Mouse (Mus musculus): ENCODE data around the gene Nkain4.

Nkain4 gene

DNA sequence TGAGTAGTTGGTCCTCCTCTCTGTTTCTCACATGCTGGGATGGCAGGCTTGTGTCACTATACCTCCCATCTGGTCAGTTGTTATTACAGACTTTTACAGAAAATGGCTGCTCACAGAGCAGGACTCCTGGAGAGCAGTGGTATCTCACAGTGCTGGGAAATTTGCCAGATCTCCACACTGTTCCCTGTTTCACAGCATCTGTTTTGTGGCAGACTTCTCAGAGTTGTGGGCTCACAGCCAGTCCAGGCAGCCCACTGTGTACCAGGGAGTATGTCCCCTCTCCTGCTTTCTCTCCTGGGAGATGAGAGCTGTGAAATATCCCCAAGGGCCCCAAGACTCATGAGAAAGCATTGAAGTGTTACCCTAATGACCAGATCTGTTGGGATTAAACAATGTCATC is 12.6 kb downstream of the Nkain4 start:
- DNase-seq = no peak

DNA sequence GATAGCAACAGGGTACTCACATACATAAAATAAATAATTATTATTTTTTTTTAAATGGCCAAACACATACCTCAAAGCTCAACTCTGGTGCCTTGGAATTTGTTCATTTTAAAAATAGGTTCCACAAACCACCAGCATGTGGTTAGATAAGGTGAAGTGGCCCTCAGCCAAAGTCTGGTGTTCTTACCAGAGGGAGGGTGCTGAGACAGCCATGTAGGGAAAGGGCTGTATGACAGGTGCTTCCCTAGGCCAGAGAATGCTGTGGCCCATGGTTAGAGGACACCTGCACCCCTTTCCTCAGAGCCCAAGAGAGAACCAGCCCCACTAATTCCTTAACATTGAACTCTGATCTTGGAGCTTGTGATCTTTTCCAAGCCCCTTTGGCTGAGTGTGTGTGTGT is 14.3 kb downstream of the Nkain4 start:
- no peak for DNase-seq

- peak; percentile 16 for DNase-seq
Measured at GRCm38 (mm10) chr2:180932418-180932817, 22.1 kb downstream of the Nkain4 start.

- no peak for DNase-seq
Measured at GRCm38 (mm10) chr2:180928723-180929122, 25.8 kb downstream of the Nkain4 start, which contains the start of gene Birc7. Gene Birc7, plus strand, starts transcription at chr2:180929023.

- DNase-seq = peak; percentile 81
Measured at GRCm38 (mm10) chr2:180925176-180925575, 29.3 kb downstream of the Nkain4 start.

GRCm38 (mm10) chr2:180922739-180923138 is 31.8 kb downstream of the Nkain4 start:
- no peak for DNase-seq

DNA sequence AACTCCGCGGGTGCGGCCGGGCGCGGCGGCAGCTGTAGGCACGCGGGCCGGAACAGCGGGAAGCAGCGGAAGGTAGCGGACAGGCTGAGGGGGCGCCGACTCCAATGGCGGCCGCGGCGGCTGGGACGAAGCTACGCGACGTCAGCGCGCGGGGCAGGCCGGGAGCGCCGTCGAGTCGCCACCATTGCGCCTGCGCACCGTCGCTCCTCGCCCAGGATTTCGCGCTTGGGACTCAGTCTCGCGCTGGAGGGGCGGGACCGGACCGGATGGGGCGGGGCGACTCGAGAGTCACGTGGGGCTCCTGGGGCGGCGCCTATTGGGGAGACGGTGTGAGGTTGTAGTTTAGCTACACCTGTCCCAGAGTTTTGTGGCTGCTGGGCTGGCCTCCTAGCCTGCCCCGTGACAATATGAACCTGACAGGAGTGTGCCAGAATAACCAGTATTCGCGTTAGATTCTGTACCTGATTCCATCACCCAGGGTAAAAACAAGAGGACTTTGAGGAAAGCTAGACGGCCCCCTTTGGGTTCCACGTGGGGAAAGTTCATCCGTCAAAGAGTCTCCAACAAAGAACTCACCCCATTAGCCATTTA is 33.6 kb downstream of the Nkain4 start, which contains the start of gene Ythdf1:
Gene Ythdf1 (minus strand): TSS at position 140 of the 591 bp plus-strand sequence.
- peak; percentile 99 for DNase-seq

DNA sequence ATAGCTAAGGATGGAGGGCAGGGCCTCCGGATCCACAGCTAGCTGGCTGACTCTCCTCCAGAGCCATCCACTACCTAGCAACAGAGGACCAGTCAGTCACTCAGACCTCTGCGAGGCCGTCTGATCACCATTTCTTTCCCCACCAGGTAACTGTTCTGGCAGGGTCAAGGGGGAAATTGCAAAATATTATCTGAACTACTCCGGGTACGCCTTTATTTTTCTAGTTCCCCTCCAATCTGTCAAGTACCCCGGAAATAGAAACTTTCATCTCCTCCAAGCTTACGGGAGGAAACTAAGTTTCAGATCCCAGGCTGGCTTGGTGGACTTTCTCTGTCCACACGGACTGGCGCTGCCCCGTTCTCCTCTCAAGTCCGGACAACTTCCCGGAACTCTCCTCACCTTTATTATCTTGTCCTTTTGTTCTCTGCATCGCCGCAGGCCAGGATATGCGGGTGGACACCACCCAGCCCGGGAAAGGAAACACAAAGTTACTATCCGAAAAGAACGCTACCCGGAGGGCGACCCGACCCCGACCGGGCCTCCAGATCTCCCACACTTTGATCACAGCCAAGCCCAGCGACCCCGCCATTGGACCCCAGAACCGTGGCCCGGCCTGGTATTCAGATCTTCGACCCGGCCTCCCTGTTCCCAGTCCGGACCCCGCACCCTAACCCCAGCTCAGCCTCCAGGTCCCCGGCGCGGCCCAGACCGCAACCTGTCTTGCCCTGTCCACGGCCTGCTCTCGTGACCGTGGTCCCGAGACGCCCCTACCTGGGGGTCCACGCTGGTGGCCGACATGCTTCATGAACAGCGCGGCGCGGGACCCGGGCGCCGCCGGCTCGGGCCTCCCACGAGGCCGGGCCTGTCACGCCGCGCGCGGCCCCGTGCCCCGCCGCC is 34.3 kb downstream of the Nkain4 start:
- DNase-seq = no peak

- no peak for DNase-seq
Measured at GRCm38 (mm10) chr2:180915886-180916433, 38.5 kb downstream of the Nkain4 start.

DNA sequence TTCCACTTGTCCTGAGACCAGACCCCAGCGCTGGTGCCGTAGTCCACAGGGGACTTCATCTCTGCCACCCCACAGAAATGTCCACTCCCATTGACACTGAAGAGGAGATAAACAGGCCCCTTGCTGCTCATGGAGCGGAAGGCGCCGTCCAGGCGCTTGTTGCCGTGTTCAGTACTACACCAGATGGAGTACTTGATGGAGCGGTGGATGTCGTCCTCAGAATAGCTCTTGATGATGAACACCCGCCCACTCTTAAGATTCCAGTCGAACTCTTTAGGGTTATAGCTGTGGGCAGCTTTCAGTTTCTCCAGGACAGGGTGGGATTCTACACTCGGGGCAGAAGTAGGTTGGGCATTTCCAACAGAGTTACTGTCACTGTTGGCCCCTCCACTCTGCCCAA is 43.6 kb downstream of the Nkain4 start:
- no peak for DNase-seq

GRCm38 (mm10) chr2:180905556-180906221 is 48.8 kb downstream of the Nkain4 start:
- no peak for DNase-seq

DNA sequence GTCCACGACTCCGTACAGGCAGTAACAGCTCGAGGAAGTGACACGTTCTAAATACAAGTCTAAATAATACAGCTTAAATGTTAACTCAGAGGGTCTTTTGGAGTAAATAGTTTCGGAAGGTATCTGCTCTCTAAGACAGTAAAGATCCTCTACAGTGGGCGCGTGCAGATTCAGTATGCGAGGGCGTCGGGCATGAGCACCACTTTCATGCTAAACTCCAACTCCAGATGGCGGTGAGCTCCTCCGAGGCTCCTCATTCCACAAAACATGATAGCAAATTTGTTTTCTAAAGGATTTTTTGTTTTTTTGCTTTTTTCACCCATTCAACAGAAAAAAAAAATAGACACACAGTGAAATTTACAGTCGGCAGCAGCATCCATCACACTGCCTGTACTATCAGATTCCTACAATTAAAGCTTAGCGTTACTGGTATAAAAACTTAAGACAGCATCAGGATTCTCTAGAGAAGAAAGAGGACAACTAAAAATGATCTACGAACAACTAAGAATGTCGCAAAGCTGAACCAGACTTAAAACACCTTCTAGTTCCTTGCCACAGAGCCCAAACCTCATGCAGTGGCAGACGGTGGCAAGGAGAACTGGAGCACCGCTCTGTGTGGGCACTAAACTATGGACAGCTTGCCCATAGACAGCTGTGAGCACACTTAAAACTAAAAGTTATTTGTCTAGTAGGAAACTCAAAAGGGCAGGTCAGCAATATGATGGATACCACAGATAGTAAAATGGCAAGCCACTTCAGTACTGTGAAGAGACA is 49.9 kb downstream of the Nkain4 start:
- no peak for DNase-seq

DNA sequence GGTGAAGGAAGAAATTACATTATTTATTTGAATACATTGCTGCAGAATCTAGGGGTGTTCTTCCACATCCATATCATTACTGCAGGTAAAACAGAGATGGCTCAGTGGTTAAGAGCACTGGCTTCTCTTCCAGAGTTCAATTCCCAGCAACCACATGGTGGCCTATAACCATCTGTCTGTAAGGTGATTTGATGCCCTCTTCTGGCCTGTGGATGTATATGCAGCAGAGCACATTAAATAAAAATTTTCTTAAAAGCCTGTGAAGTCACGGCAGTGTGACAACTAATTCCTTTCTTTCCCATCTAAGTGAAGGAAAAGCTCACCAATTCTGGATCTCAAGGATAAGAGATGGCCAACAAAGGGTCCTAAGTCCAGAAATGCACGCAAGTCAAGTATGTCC is 52.4 kb downstream of the Nkain4 start:
- peak; percentile 67 for DNase-seq

DNA sequence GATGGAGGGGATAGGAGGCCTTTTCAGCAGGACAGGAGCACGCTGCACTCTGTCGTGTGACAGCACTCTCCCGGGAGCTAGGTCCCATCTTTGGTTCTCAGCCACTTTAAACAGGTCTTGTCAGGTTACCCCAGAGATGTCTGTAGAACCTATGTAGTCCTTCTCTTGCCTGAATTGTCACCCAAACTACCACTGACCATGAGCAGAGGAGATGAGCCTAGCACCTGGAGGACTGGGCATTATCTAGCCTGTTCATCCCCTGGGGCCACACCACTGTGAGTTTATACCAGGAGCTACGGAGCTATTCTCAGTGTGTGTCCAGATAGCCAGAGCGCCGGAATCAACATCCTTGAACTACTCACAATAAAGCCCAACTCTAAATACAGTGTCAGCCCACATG is 56.6 kb downstream of the Nkain4 start:
- DNase-seq = no peak

DNA sequence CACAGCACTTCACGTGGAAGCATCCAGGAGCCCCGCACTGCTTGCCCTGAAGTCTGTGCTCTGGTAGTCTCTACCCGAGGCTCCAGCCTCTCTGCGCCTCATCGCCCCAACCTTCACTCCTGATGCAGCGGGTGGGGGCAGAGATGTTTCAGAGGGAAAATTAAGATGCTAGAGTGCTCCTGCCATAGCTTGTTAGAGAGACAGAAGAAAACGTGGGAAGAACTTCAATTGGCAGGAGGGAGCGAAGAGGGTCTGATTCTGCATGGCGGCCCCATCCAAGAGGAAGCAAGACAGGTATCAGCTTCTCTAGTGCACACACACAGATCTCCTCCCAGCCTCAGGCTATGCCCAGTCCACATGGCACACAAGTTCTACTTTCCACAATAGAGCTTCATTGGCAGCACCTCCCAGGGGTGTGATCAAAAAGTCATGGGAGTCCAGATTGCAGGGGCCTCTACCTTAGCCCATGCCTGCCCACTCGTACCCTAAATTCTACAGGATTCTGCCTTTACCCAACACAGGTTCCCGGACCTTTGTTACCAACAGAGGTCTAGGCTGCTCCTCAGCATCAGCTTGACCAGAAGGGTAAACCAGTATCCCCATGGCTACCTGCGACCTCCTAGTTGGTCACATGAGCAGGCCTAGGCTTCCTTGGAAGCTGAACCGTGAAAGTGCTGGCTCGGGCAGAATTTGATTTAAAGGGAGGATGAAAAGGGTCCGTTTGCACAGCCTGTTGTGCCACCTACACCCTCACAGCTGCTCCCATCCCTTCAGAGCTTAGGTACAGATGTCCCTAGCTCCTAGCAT is 57.5 kb downstream of the Nkain4 start:
- DNase-seq = no peak

DNA sequence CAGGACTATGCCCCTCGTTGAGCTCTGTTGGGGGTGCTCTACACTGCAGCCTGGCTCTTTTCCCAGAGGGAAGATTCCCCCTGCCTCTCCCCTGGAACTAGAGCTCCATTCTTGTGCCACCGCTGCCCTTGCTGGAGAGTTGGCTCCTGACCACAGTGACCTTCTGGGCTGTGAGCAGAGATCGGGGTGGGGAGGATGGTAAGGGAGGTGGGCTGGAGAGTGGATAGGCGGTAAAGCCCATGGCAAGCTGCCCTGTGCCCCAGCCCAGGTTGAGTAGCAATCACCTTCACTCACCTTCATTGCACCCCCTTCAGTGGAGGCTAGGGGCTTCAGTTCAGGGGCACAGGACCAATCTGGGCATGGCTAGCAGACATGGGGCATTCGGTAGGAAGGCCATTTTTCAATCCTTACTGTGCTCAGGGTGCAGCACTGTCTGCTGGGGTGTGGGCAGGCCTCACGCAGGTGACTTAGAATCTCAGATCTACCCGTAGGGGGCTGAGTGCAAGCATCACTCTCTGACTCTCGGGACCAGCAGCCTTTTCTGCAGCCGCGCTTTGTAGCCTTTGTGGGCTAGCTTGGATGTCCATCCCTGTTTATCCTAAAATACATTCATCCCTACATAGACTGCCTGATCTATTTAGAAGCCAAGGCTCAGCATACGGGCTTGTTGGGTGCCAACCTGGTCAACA is 58.5 kb downstream of the Nkain4 start:
- no peak for DNase-seq

- DNase-seq = no peak
Measured at GRCm38 (mm10) chr2:180895321-180895720, 59.2 kb downstream of the Nkain4 start.

DNA sequence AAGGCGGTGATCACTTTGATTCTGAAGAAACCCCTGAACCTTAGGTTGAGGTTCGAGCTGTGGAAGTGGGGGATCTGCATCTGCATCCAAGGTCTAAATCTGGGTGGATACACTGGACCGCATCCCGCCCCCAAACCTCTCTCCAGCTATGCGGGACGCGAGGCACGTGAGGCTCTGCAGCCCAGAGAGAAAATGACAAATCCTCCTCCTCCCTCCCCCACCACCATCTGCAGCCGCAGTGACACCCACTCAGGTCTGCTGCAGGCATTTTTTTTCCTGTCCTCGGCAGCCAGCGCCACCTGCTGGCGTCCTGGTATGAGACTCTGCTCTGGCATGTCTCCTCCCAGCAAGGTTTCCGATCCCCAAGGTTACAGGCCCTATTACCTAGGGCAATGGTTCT is 59.8 kb downstream of the Nkain4 start:
- DNase-seq = peak; percentile 91

DNA sequence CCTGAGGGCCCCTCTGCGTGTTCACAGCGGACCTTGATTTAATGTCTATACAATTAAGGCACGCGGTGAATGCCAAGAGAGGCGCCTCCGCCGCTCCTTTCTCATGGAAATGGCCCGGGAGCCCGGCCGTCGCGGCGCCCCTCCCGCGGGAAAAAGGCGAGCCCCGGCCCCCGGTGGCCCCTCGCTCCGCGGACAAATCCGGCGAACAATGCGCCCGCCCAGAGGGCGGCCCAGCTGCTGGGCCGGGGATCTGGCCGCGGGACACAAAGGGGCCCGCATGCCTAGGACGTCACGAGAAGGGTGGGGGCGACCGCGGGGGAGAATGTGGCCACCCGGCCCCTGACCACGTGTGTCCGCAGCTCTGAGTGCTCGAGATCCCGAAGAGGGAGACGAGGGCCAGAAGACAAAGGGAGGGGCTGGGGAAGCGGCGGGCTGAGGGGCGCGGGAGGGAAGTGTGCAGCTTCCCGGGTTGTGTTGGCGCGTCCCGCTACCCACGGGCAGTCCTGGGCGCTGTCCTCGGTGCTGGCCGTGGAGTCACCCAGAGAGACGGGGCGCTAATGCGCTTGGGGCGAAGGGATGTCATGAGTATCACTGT is 60.4 kb downstream of the Nkain4 start:
- peak; percentile 84 for DNase-seq

GRCm38 (mm10) chr2:180893537-180894028 is 60.9 kb downstream of the Nkain4 start:
- peak; percentile 55 for DNase-seq

Measured in embryo, embryonic 11 days (tissue).